Mouse (Mus musculus): ENCODE measurements around the gene Cxcl16. TPM values are rescaled to one million over a fixed set of nuclear protein-coding genes. Genes with fewer than 3 reads are reported as not detected.

The Cxcl16 gene
- total RNA-seq, 2 experiments from 2014 or later = 2.6 to 3.1 TPM

- intact Hi-C loops (cut with DNase I; ENCODE audit: low total_unique reads) = loop anchor here (5.0 kb wide), 1 partner anchor 38 kb away; no protein-coding TSS in a partner anchor
- no peak for DNase-seq
Observed at GRCm38 (mm10) chr11:70463970-70464369, 4.2 kb upstream of the Cxcl16 start.

GRCm38 (mm10) chr11:70458688-70459600 is 840 bp downstream of the Cxcl16 start, which contains the start of gene Zmynd15:
Zmynd15 (plus strand) TSS chr11:70459433.
- intact Hi-C loops (cut with DNase I; ENCODE audit: low total_unique reads) = loop anchor here (10.0 kb wide), 1 partner anchor 146 kb away; no protein-coding TSS in a partner anchor
- no peak for DNase-seq

GRCm38 (mm10) chr11:70453261-70454044 is 6.3 kb downstream of the Cxcl16 start:
- intact Hi-C loops (cut with DNase I; ENCODE audit: low total_unique reads) = loop anchor here (10.0 kb wide), 1 partner anchor 151 kb away; no protein-coding TSS in a partner anchor
- no peak for DNase-seq

- intact Hi-C loops (cut with DNase I; ENCODE audit: low total_unique reads) = loop anchor here (10.0 kb wide), 1 partner anchor 153 kb away; no protein-coding TSS in a partner anchor
- DNase-seq = peak; percentile 97
Observed at GRCm38 (mm10) chr11:70451797-70452498, 7.8 kb downstream of the Cxcl16 start, which contains the start of gene Med11. Med11 (plus strand) TSS chr11:70451919.

GRCm38 (mm10) chr11:70450926-70451325 is 8.9 kb downstream of the Cxcl16 start:
- intact Hi-C loops (cut with DNase I; ENCODE audit: low total_unique reads) = loop anchor here (10.0 kb wide), 1 partner anchor 154 kb away; no protein-coding TSS in a partner anchor
- DNase-seq = no peak

GRCm38 (mm10) chr11:70447373-70447772 is 12.4 kb downstream of the Cxcl16 start:
- no peak for DNase-seq
- intact Hi-C loops (cut with DNase I; ENCODE audit: low total_unique reads) = no loop called here

GRCm38 (mm10) chr11:70446756-70447155 is 13.0 kb downstream of the Cxcl16 start:
- intact Hi-C loops (cut with DNase I; ENCODE audit: low total_unique reads) = no loop called here
- DNase-seq = no peak

GRCm38 (mm10) chr11:70444667-70445066 is 15.1 kb downstream of the Cxcl16 start:
- no peak for DNase-seq
- intact Hi-C loops (cut with DNase I; ENCODE audit: low total_unique reads) = no loop called here

- no peak for DNase-seq
- intact Hi-C loops (cut with DNase I; ENCODE audit: low total_unique reads) = no loop called here
Observed at GRCm38 (mm10) chr11:70443964-70444363, 15.8 kb downstream of the Cxcl16 start.

- intact Hi-C loops (cut with DNase I; ENCODE audit: low total_unique reads) = no loop called here
- DNase-seq = no peak
Observed at GRCm38 (mm10) chr11:70441882-70442281, 17.9 kb downstream of the Cxcl16 start.

GRCm38 (mm10) chr11:70440637-70441036 is 19.1 kb downstream of the Cxcl16 start:
- DNase-seq = no peak
- intact Hi-C loops (cut with DNase I; ENCODE audit: low total_unique reads) = no loop called here

GRCm38 (mm10) chr11:70438728-70439374 is 20.9 kb downstream of the Cxcl16 start:
- DNase-seq = no peak
- intact Hi-C loops (cut with DNase I; ENCODE audit: low total_unique reads) = loop anchor here (5.0 to 10.0 kb wide), 2 partner anchors 68 to 176 kb away; partner anchors contain the start of genes 4930544D05Rik, Chrne and Tm4sf5

GRCm38 (mm10) chr11:70437426-70437825 is 22.4 kb downstream of the Cxcl16 start:
- intact Hi-C loops (cut with DNase I; ENCODE audit: low total_unique reads) = loop anchor here (5.0 to 10.0 kb wide), 2 partner anchors 70 to 177 kb away; partner anchors contain the start of genes 4930544D05Rik, Chrne and Tm4sf5
- DNase-seq = no peak

- intact Hi-C loops (cut with DNase I; ENCODE audit: low total_unique reads) = loop anchor here (5.0 to 10.0 kb wide), 2 partner anchors 72 to 179 kb away; partner anchors contain the start of genes 4930544D05Rik, Chrne and Tm4sf5
- DNase-seq = no peak
Observed at GRCm38 (mm10) chr11:70435476-70435875, 24.3 kb downstream of the Cxcl16 start.

GRCm38 (mm10) chr11:70433951-70434350 is 25.8 kb downstream of the Cxcl16 start:
- no peak for DNase-seq
- intact Hi-C loops (cut with DNase I; ENCODE audit: low total_unique reads) = loop anchor here (10.0 kb wide), 1 partner anchor 181 kb away; the partner anchor contains the start of genes 4930544D05Rik and Chrne

- no peak for DNase-seq
- intact Hi-C loops (cut with DNase I; ENCODE audit: low total_unique reads) = loop anchor here (10.0 kb wide), 1 partner anchor 181 kb away; the partner anchor contains the start of genes 4930544D05Rik and Chrne
Observed at GRCm38 (mm10) chr11:70433569-70433943, 26.2 kb downstream of the Cxcl16 start.

- DNase-seq = no peak
- intact Hi-C loops (cut with DNase I; ENCODE audit: low total_unique reads) = loop anchor here (10.0 kb wide), 1 partner anchor 182 kb away; the partner anchor contains the start of genes 4930544D05Rik and Chrne
Observed at GRCm38 (mm10) chr11:70432895-70433568, 26.8 kb downstream of the Cxcl16 start.
